Mouse (Mus musculus): ENCODE results near the gene Kirrel3. TPM values are rescaled to one million over a fixed set of nuclear protein-coding genes. Genes with fewer than 3 reads are reported as not detected.

Gene Kirrel3
- total RNA-seq (2021), result 1 to 10 TPM; 1.7 to 1.9 TPM
- long read RNA-seq, experiment 1, partial matches to known transcripts, result 1 of 1 reads
- long read RNA-seq, experiment 1, other reads (novel, unspliced or antisense), result 0 of 1 reads
- long read RNA-seq, experiment 2, result 0 reads

- DNase-seq, result peak; percentile 56
Observed at GRCm38 (mm10) chr9:34485759-34486431, at the start of gene Kirrel3. Kirrel3 (plus strand) TSS chr9:34485894.

DNA sequence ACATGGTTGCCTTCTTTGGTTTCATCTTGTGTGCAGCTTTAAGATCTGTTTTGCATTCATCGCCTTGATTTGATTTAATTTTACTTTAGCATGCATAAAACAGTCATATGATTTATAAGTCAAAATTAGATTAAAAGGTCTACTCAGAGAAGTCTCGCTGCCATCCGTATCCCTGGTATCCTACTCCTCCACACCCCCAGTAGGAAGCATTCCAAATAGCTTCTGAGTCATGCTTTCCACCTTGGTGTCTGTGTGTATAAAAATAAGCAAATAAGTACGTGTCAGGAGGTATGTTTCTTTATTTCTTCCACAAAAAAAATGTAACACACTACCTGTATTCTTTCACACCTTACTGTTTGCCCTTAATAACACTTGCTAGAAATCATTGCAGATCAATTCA lies 45.0 kb upstream of the Kirrel3 start:
- no peak for DNase-seq

DNA sequence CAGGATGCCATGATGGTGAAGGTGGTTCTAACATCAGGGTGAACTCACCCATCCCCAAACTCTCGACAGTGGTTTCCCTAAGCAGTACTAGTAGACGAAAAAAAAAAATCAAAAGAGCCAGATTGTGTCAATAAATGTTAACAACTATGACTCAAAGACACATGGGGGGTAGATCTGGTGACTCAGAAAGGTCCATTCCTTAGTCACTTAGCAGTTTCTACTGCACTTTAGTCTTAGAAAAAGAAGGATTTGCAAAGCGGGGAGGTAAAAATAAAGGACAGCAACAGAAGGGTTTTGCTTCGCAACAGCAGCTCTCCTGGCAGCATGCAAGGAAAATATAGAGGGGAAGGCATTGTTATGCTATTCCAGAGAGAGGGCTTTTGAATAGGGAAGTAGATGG lies 41.7 kb upstream of the Kirrel3 start:
- no peak for DNase-seq

- no peak for DNase-seq
Observed at GRCm38 (mm10) chr9:34446497-34447350, 39.0 kb upstream of the Kirrel3 start.

- DNase-seq, result no peak
Observed at GRCm38 (mm10) chr9:34447736-34448135, 38.0 kb upstream of the Kirrel3 start.

- DNase-seq, result no peak
Observed at GRCm38 (mm10) chr9:34448467-34448866, 37.2 kb upstream of the Kirrel3 start.

DNA sequence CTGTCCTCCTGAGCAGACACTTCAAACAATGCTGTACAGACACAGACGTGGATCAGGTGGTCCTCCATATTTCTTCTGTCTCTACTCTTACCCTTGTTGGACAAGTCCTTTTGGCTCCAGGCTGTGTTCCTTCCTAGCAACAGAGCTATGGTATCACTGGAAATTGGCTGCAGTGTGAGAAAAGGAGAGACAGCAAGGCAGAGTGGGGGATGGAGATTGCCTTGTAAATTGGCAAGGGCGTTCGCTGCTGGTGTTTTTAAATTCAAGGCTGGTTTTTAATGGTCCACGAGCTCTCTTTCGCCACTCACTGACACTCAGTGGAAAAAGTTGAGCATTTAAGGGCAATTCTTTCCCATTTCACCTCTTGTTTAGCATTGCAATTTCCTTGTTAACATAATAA lies 27.5 kb upstream of the Kirrel3 start:
- no peak for DNase-seq

DNA sequence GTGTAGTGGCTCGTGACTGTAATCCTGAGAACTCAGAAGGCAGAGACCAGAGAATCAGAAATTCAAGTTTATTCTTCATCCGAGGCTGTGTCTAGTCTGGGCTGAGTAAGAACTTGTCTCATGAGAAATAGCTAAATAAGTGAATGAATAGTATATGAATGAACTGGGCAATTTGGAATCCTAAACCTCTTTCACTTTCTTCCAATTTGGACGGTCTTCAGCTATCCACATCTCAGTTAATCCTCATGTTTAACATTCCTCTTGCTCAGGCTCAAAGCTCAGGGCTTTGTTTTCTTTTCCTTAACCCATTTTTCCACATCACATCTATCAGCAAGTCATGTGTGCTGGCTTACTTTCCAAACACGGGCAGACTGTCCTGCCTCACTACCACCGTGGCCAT lies 25.7 kb upstream of the Kirrel3 start:
- no peak for DNase-seq

GRCm38 (mm10) chr9:34463666-34464065 lies 22.0 kb upstream of the Kirrel3 start:
- no peak for DNase-seq

DNA sequence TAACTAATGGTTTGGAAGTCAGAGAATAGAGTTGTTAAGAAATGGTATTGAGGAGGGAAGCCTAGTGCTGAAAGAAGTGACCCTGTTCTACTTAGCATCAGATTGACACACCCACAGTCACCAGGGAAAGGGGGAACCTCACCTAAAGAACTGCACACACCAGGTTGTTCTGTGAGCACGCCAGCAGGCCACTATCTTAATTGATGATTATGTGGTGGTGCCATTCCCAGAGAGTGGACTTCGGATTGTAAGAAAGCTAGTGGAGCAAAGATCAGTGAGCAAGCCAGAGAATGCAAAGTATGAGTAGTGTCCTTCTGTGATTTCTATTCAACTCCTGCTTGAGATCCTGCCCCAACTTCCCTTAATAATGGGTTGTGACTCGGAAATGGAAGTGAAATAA lies 19.6 kb upstream of the Kirrel3 start:
- no peak for DNase-seq

DNA sequence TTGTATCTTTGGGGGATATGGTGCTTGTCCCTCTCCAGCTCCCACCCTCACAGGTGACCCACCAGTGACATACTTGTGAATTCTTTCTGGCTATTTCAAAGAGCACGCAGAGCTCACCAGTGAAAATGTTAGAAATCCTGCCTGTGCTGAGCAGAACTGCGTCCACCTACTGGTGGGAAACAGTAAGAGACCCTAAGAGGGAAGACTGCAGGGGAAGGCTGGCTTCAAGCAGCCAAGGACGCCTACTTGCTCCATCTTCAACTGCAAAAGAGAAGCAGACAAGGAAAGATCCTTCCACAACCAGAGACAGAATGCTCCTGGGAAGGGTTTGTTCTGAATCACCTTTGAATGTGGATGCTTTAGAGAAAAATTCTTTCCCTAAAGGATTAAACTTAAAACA lies 16.5 kb upstream of the Kirrel3 start:
- no peak for DNase-seq

DNA sequence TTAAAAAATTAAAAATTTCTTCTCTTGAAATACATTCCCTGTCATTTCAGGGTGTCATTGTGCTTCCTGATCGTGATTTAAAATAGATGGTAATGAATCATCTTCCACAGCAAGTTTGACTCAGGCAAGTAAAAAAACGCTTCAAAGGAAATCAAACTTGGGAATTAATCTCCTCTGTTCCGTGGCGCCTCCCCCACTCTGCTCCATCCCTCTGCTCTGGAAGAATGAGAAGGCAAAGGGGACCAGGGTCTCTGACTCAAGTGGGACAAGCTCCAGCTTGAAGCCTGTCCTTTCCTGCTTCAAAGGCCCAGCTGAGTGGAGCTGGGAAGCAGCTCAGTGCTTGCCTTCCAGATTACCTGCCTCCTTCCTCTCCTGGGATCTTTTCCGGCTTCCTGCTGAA lies 9.5 kb upstream of the Kirrel3 start:
- DNase-seq, result no peak

DNA sequence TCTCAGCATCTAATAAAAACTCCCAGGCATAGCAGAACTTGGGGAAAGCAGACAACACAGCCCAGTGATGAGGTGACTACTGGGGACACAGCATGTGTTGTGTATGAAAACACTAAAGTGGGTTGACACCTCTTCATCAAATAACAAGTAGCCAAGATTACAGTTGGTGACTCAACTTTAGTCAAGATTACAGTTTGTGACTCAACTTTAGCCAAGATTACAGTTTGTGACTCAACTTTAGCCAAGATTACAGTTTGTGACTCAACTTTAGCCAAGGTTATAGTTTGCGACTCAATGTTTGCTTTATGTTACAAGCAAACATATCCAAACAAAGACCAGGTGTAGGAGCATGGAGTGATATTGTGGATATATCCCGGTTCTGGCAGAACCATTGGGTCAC lies 7.2 kb upstream of the Kirrel3 start:
- DNase-seq, result no peak

- DNase-seq, result no peak
Observed at GRCm38 (mm10) chr9:34483236-34483635, 2.5 kb upstream of the Kirrel3 start.

- DNase-seq, result no peak
Observed at GRCm38 (mm10) chr9:34484665-34485064, 1.0 kb upstream of the Kirrel3 start.

- DNase-seq, result no peak
Observed at GRCm38 (mm10) chr9:34488267-34488666, 2.6 kb downstream of the Kirrel3 start.

DNA sequence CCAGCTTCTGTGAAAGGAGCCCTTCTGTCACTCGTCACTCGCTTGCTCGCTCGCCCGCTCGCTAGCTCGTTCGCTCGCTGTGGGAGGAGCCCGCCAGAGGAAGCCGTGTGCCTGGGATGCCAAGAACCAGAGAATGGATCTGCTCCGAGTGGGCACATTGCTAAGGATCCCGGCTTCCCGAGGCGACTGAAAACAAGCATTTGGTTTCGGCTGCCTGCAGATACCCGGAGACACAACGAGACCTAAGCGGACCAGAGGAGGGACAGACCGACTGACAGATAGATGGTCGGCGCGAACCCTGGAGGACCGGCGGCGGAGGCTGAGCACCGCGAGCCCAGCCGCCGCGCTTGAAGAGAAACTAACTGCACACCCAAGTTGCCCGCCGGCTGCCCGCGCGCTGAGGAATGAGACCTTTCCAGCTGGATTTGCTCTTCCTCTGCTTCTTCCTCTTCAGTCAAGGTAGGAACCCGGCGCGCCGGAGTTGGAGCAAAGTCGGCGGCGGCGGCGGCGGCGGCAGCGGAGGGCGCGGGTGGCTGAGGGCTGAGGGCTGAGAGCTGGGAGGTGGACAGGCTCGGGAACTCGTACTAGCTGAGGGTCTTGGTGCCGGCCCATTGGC lies 3.1 kb downstream of the Kirrel3 start:
- peak; percentile 38 for DNase-seq

GRCm38 (mm10) chr9:34489316-34489710 lies 3.6 kb downstream of the Kirrel3 start:
- no peak for DNase-seq

DNA sequence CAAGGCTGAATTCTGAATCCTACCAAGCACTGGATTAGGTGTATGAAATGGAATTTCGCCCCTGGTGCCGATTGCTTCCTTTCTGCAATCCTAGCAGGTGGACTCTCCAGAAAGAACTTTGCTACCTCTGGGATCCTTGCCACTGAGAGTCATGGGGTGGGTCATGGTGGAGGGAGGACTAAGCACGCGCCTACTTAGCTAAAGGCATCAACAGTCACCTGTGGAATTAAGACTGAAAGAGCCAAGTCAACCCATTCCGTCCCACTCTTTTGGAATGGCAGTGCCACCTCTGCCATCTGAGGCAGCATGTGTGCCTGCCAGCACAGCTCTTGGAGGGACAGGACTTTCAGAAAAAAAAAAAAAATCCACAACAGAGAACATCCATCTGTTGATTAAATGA lies 4.1 kb downstream of the Kirrel3 start:
- DNase-seq, result no peak

DNA sequence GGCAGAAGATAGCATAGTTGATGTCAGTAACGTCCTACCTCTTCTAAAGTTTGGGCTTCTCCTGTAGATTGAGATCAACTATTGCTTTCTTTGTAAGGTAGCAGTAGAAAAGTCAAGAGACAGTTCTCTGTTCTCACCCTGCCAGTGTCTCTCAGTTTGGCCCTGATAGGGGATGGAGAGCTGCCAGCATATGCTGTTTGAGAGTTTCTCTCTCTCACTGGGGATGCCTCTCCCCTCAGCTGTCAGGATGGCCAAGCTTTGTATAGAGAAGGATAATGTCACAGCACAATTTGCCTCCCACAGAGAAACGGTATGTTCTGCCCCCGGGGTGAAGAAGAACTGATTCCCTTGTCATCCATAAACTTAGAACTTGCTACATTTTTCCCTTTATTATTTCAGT lies 6.4 kb downstream of the Kirrel3 start:
- no peak for DNase-seq

DNA sequence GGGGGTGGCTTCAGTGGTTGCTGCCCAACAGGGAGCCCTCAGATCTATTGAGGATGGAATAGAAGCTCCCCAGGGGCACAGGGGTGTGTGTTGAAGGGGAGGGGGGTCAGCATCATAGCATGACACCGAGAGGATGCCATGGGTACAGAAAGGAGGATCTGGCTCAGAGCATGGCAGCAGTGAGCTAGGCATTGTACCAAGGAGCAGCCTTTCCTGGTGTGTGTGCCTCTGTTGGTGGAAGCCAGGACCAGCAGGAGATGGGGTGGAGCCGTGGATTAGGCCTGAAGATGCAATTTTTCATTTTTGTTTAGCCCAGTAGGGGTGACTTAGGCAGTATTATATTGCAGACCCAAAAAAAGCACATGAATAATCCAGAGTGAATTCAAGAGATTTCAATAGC lies 7.9 kb downstream of the Kirrel3 start:
- no peak for DNase-seq

DNA sequence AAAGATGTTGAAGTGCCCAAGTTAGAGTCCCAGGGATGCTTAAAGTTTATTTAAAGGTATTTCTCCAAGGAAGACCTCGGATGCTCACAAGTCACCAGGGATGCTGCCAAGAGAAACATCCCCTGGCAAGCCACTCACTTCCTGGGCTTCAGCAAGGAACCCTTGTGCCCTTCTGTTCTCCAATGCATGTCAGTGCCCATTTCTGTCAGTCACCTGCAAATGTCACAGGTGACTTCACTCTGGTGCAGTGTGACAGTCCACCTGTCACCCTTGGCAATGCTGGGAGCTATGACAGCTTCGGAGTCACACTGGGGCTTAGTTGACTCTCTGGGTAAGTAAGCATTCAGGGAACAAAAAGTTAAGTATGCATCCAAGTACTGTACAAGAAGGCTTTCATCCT lies 12.4 kb downstream of the Kirrel3 start:
- no peak for DNase-seq

- peak; percentile 83 for DNase-seq
Observed at GRCm38 (mm10) chr9:34498651-34499050, 13.0 kb downstream of the Kirrel3 start.

Measured in gastrocnemius, postnatal 10 days (tissue).